Mouse (Mus musculus): ENCODE measurements around the gene Ss18l2. TPM values are rescaled to one million over a fixed set of nuclear protein-coding genes. Genes with fewer than 3 reads are reported as not detected.

Gene Ss18l2
- total RNA-seq, 2 experiments from 2014 or later, result 79.0 to 92.0 TPM

GRCm38 (mm10) chr9:121694736-121695135 lies 15.4 kb upstream of the Ss18l2 start:
- intact Hi-C loops (cut with DNase I), result no loop called here

GRCm38 (mm10) chr9:121696626-121697025 lies 13.5 kb upstream of the Ss18l2 start:
- DNase-seq (ENCODE audit: low spot score in 2 of 2), result no peak
- intact Hi-C loops (cut with DNase I), result no loop called here

More at GRCm38 (mm10) chr9:121694736-121695135, 15.4 kb upstream of the Ss18l2 start:
- DNase-seq (ENCODE audit: low spot score in 2 of 2), result no peak

- intact Hi-C loops (cut with DNase I), result no loop called here
Measured at GRCm38 (mm10) chr9:121697150-121698049, 12.7 kb upstream of the Ss18l2 start.

GRCm38 (mm10) chr9:121704261-121704645 lies 5.9 kb upstream of the Ss18l2 start:
- intact Hi-C loops (cut with DNase I), result no loop called here

More at GRCm38 (mm10) chr9:121697150-121698049, 12.7 kb upstream of the Ss18l2 start:
- peak; percentile 47 to 62 for DNase-seq (ENCODE audit: low spot score in 2 of 2)

GRCm38 (mm10) chr9:121704646-121705625 lies 5.2 kb upstream of the Ss18l2 start, which contains the start of gene Sec22c:
Gene Sec22c, minus strand, starts transcription at chr9:121705490.
- intact Hi-C loops (cut with DNase I), result no loop called here

More at GRCm38 (mm10) chr9:121704261-121704645, 5.9 kb upstream of the Ss18l2 start:
- DNase-seq (ENCODE audit: low spot score in 2 of 2), result no peak

GRCm38 (mm10) chr9:121706029-121706675 lies 4.0 kb upstream of the Ss18l2 start:
- DNase-seq (ENCODE audit: low spot score in 2 of 2), result no peak
- intact Hi-C loops (cut with DNase I), result no loop called here

More at GRCm38 (mm10) chr9:121704646-121705625, 5.2 kb upstream of the Ss18l2 start, which contains the start of gene Sec22c:
- DNase-seq (ENCODE audit: low spot score in 2 of 2), result peak; percentile 89 to 94

- intact Hi-C loops (cut with DNase I), result no loop called here
- no peak for DNase-seq (ENCODE audit: low spot score in 2 of 2)
Measured at GRCm38 (mm10) chr9:121707801-121708200, 2.3 kb upstream of the Ss18l2 start.

- intact Hi-C loops (cut with DNase I), result no loop called here
- DNase-seq (ENCODE audit: low spot score in 2 of 2), result no peak
Measured at GRCm38 (mm10) chr9:121708506-121709486, 1.3 kb upstream of the Ss18l2 start.

- DNase-seq (ENCODE audit: low spot score in 2 of 2), result no peak
- intact Hi-C loops (cut with DNase I), result no loop called here
Measured at GRCm38 (mm10) chr9:121710584-121710975, 451 bp downstream of the Ss18l2 start.

- intact Hi-C loops (cut with DNase I), result no loop called here
- DNase-seq (ENCODE audit: low spot score in 2 of 2), result no peak
Measured at GRCm38 (mm10) chr9:121717048-121717447, 6.9 kb downstream of the Ss18l2 start.

GRCm38 (mm10) chr9:121718070-121718705 lies 8.1 kb downstream of the Ss18l2 start:
- peak in 1 of 2 experiments; percentile 20 for DNase-seq (ENCODE audit: low spot score in 2 of 2)
- intact Hi-C loops (cut with DNase I), result no loop called here

GRCm38 (mm10) chr9:121718792-121719318 lies 8.7 kb downstream of the Ss18l2 start, which contains the start of gene Nktr:
Gene Nktr, plus strand, starts transcription at chr9:121719169.
- intact Hi-C loops (cut with DNase I), result loop anchor here (1.0 kb wide), 1 partner anchor 76 kb away; no protein-coding TSS in a partner anchor
- DNase-seq (ENCODE audit: low spot score in 2 of 2), result peak; percentile 98 to 99

GRCm38 (mm10) chr9:121719347-121720331 lies 9.5 kb downstream of the Ss18l2 start:
- intact Hi-C loops (cut with DNase I), result loop anchor here (1.0 kb wide), 1 partner anchor 76 kb away; no protein-coding TSS in a partner anchor
- DNase-seq (ENCODE audit: low spot score in 2 of 2), result peak; percentile 23 to 35

GRCm38 (mm10) chr9:121740490-121740889 lies 30.4 kb downstream of the Ss18l2 start:
- peak in 1 of 2 experiments; percentile 54 for DNase-seq (ENCODE audit: low spot score in 2 of 2)
- intact Hi-C loops (cut with DNase I), result no loop called here

GRCm38 (mm10) chr9:121741168-121741567 lies 31.0 kb downstream of the Ss18l2 start:
- intact Hi-C loops (cut with DNase I), result no loop called here

GRCm38 (mm10) chr9:121744051-121744450 lies 33.9 kb downstream of the Ss18l2 start:
- intact Hi-C loops (cut with DNase I), result no loop called here
- DNase-seq (ENCODE audit: low spot score in 2 of 2), result no peak

More at GRCm38 (mm10) chr9:121741168-121741567, 31.0 kb downstream of the Ss18l2 start:
- DNase-seq (ENCODE audit: low spot score in 2 of 2), result no peak

Measured in left cerebral cortex, postnatal 25 days (tissue).